Mouse (Mus musculus) brain, embryonic 18.5 days (tissue): ENCODE results near the gene Cyp2ab1.

Source experiments
- DNase-seq: peaks from one replicate; pipeline ENCODE4 v3.0.0-alpha.2; 2012; ENCODE audit warnings: low read depth, low spot score

The Cyp2ab1 gene

DNA sequence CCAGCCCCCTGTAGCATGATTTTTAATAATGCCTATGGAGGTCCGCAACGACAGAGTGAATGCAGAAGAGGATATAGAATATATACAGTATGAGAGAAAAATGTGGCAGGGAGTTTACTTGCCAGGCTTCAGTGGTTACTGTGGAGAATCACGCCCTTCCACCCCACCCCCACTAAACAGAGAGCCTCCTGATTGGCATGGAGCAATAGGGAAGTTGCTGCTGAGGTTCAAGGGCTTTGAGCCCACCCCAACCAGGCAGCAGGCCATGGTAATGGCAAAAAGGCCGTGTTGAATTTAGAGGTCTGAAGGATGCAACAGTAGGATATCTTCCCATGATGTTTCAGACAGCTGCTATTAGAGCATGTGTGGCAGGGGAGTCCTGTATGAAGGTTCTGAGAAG, 53.9 kb downstream of the Cyp2ab1 start:
- no peak for DNase-seq

DNA sequence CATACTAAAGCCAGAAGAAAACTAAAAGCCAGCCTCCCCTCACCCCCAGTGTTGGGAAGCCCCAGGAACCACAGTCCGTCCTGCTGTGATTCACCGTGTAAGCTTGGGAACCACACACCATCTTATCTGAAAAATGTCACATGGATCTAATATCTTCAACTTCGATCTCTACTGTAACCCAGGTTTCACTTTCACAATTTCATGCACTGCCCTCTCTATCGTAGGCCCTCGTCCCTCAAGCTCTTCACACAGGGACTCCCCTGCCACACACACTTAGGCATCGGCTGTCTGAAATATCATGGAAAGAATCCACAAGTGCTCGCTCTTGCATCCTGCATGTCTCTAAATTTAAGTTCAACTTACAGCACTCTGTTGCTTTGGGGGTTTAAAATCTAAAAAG, 60.1 kb downstream of the Cyp2ab1 start:
- no peak for DNase-seq
